Mouse (Mus musculus): ENCODE measurements at regions not wholly inside any gene's neighbourhood (a gene's known extent, or its start where the extent isn't known, plus 50 kb on each side); places are given as distances from the start of the nearest gene placed in this dataset.

DNA sequence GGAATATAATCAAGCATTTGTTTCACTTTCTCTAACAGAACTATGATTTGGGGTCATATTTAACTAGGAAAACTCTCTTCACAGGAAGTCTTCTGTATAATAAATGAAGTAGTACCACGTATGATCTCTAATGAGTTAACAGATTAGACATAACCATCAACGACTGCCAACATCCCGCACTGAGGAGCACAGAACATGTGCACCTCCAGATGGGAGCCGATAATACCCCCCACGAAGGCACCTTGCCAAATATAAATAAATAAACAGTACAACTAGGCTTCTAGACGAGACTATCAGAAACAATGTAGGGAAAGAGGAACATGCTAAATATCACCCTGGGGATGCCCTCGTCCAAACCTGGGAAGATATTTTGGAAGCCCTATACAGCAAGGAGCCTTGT, 114.8 kb upstream of the Cited2 start:
- Histone ChIP-seq H3K27me3 (ENCODE audit: control insufficient read depth, insufficient read depth, low read length) (no peaks in the 10 kb centered on the region), H3K4me2 (ENCODE audit: low read length) (no peak overlapping the region), H3K9me3 (ENCODE audit: control insufficient read depth, low read length) (no peaks in the 10 kb centered on the region), H3K36me3 (ENCODE audit: control insufficient read depth, insufficient read depth, low read length) (no peaks in the 10 kb centered on the region), H3K4me3 (ENCODE audit: control insufficient read depth in 1 of 2, insufficient read depth in 1 of 2, low read depth in 1 of 2, low read length in 2 of 2) (no peak overlapping the region), H3K4me1 (ENCODE audit: control insufficient read depth in 2 of 2, insufficient read depth in 2 of 2, low read length in 2 of 2) (peaks cover 4% of the 10 kb centered on the region in 2 experiments; a peak in 2 of 4 replicates), H3K27ac (replicated peaks in 1 of 2; ENCODE audit: control insufficient read depth in 1 of 2, insufficient read depth in 1 of 2, low read depth in 2 of 2, low read length in 2 of 2) (no peak overlapping the region), H3K9ac (ENCODE audit: low read length) (no peak overlapping the region)
- ATAC-seq (ENCODE audit: insufficient number of reproducible peaks, insufficient read depth, low FRiP score, low read depth), result no peak
- 76% methylated on average over 7 of the region's 7 CpGs for WGBS

DNA sequence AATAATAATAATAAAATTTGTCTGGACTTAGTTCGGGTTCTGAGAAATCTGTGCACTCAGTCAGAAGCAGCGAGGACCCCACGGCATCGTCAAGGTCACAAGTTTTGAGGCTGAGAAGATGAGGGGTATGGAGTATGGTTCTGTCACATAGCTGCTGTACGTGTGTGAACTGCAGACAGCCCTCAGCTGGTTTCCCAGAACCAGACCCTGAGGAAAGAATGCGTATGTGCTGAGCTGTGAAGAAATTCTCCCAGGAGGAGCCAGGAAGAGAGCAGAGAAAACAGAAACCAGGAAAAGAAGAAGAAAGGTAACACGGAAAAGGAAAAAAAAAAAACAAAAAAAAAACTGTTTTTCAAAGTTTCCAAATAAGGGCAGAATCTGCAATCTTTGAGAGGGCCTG, 112.4 kb upstream of the Cited2 start:
- no peaks in the 10 kb centered on the region for H3K36me3 ChIP-seq (ENCODE audit: control insufficient read depth, insufficient read depth, low read length)
- H3K9ac ChIP-seq (ENCODE audit: low read length), result no peak overlapping the region
- ATAC-seq (ENCODE audit: insufficient number of reproducible peaks, insufficient read depth, low FRiP score, low read depth), result no peak
- H3K4me2 ChIP-seq (ENCODE audit: low read length), result no peak overlapping the region
- H3K27ac ChIP-seq (replicated peaks in 1 of 2; ENCODE audit: control insufficient read depth in 1 of 2, insufficient read depth in 1 of 2, low read depth in 2 of 2, low read length in 2 of 2), result no peak overlapping the region
- H3K4me3 ChIP-seq (ENCODE audit: control insufficient read depth in 1 of 2, insufficient read depth in 1 of 2, low read depth in 1 of 2, low read length in 2 of 2), result no peak overlapping the region
- no peaks in the 10 kb centered on the region for H3K27me3 ChIP-seq (ENCODE audit: control insufficient read depth, insufficient read depth, low read length)
- 50% methylated on average over 7 of the region's 7 CpGs for WGBS
- peaks cover 4% of the 10 kb centered on the region in 2 experiments; a peak in 2 of 4 replicates for H3K4me1 ChIP-seq (ENCODE audit: control insufficient read depth in 2 of 2, insufficient read depth in 2 of 2, low read length in 2 of 2)
- no peaks in the 10 kb centered on the region for H3K9me3 ChIP-seq (ENCODE audit: control insufficient read depth, low read length)

DNA sequence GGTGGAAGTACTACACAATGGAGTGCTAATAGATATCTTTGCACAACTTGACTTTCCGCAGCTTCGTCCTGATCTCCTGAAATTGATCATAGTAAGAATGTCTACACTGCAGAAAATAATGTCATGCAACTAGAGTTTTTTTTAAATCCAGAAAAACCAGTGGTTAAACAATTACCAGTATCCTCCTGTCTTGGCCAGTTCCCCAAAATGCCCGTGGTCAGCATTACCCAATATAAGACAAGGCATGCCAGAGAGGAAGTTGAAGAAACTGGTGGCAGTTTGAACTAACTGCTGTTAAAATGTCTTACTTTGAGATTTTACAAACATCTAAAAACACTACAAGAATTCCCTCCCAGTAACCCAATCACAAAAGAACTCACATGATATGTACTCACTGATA, 109.7 kb upstream of the Cited2 start:
- ATAC-seq (ENCODE audit: insufficient number of reproducible peaks, insufficient read depth, low FRiP score, low read depth), result no peak
- 88% methylated on average over 3 of the region's 3 CpGs for WGBS
- Histone ChIP-seq H3K27ac (replicated peaks in 1 of 2; ENCODE audit: control insufficient read depth in 1 of 2, insufficient read depth in 1 of 2, low read depth in 2 of 2, low read length in 2 of 2) (no peak overlapping the region), H3K27me3 (ENCODE audit: control insufficient read depth, insufficient read depth, low read length) (no peaks in the 10 kb centered on the region), H3K9me3 (ENCODE audit: control insufficient read depth, low read length) (no peaks in the 10 kb centered on the region), H3K4me1 (ENCODE audit: control insufficient read depth in 2 of 2, insufficient read depth in 2 of 2, low read length in 2 of 2) (peaks cover 4% of the 10 kb centered on the region in 2 experiments; a peak in 2 of 4 replicates), H3K36me3 (ENCODE audit: control insufficient read depth, insufficient read depth, low read length) (no peaks in the 10 kb centered on the region), H3K9ac (ENCODE audit: low read length) (no peak overlapping the region), H3K4me2 (ENCODE audit: low read length) (no peak overlapping the region), H3K4me3 (ENCODE audit: control insufficient read depth in 1 of 2, insufficient read depth in 1 of 2, low read depth in 1 of 2, low read length in 2 of 2) (no peak overlapping the region)

DNA sequence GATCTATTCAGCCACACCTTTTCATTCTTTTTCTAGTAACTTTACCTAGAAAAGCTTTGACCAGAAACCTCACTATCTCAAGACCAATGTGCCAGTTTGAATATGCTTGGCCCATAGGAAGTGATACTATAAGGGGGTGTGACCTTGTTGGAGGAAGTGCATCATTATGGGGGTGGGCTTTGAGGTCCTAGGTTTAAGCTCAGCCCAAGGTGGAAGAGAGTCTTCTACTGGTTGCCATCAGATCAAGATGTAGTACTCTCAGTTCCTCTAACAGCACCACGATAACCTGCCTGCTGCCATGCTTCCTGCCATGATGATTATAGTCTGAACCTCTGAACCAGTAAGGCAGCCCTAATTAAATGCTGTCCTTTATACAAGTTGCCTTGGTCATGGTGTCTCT, 105.0 kb upstream of the Cited2 start:
- Histone ChIP-seq H3K9ac (ENCODE audit: low read length) (no peak overlapping the region), H3K36me3 (ENCODE audit: control insufficient read depth, insufficient read depth, low read length) (no peaks in the 10 kb centered on the region), H3K9me3 (ENCODE audit: control insufficient read depth, low read length) (no peaks in the 10 kb centered on the region), H3K4me3 (ENCODE audit: control insufficient read depth in 1 of 2, insufficient read depth in 1 of 2, low read depth in 1 of 2, low read length in 2 of 2) (no peak overlapping the region), H3K4me1 (ENCODE audit: control insufficient read depth in 2 of 2, insufficient read depth in 2 of 2, low read length in 2 of 2) (no peaks in the 10 kb centered on the region), H3K4me2 (ENCODE audit: low read length) (no peak overlapping the region), H3K27me3 (ENCODE audit: control insufficient read depth, insufficient read depth, low read length) (no peaks in the 10 kb centered on the region), H3K27ac (replicated peaks in 1 of 2; ENCODE audit: control insufficient read depth in 1 of 2, insufficient read depth in 1 of 2, low read depth in 2 of 2, low read length in 2 of 2) (no peak overlapping the region)
- 79% methylated on average over 1 of the region's 1 CpGs for WGBS
- ATAC-seq (ENCODE audit: insufficient number of reproducible peaks, insufficient read depth, low FRiP score, low read depth), result no peak

DNA sequence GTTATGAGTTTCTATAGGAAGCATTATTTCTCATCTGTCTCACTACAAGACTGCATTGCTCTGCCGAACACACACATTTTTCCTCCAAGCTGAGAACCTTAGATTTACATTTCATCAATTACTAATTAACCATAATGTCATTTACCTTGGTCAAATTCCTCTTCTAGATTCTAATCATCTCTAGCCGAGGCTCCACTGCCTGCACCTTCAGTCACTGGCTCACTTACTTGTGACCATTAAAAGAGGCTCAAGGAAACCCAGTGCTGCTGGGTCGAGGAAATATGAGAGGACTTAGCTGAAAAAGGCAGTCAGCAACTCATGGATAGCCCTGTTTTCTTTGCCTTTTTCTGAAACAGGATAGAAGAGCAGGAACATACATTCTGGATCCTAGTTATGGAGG, 103.4 kb upstream of the Cited2 start:
- Histone ChIP-seq H3K27ac (replicated peaks in 1 of 2; ENCODE audit: control insufficient read depth in 1 of 2, insufficient read depth in 1 of 2, low read depth in 2 of 2, low read length in 2 of 2) (no peak overlapping the region), H3K4me1 (ENCODE audit: control insufficient read depth in 2 of 2, insufficient read depth in 2 of 2, low read length in 2 of 2) (no peaks in the 10 kb centered on the region), H3K9ac (ENCODE audit: low read length) (no peak overlapping the region), H3K4me2 (ENCODE audit: low read length) (no peak overlapping the region), H3K36me3 (ENCODE audit: control insufficient read depth, insufficient read depth, low read length) (no peaks in the 10 kb centered on the region), H3K9me3 (ENCODE audit: control insufficient read depth, low read length) (no peaks in the 10 kb centered on the region), H3K27me3 (ENCODE audit: control insufficient read depth, insufficient read depth, low read length) (no peaks in the 10 kb centered on the region), H3K4me3 (ENCODE audit: control insufficient read depth in 1 of 2, insufficient read depth in 1 of 2, low read depth in 1 of 2, low read length in 2 of 2) (no peak overlapping the region)
- no peak for ATAC-seq (ENCODE audit: insufficient number of reproducible peaks, insufficient read depth, low FRiP score, low read depth)
- 68% methylated on average over 3 of the region's 3 CpGs for WGBS

GRCm38 (mm10) chr10:17621703-17622385, 101.2 kb upstream of the Cited2 start:
- Histone ChIP-seq H3K9ac (ENCODE audit: low read length) (no peak overlapping the region), H3K36me3 (ENCODE audit: control insufficient read depth, insufficient read depth, low read length) (no peaks in the 10 kb centered on the region), H3K4me1 (ENCODE audit: control insufficient read depth in 2 of 2, insufficient read depth in 2 of 2, low read length in 2 of 2) (no peaks in the 10 kb centered on the region), H3K27ac (replicated peaks in 1 of 2; ENCODE audit: control insufficient read depth in 1 of 2, insufficient read depth in 1 of 2, low read depth in 2 of 2, low read length in 2 of 2) (no peak overlapping the region), H3K27me3 (ENCODE audit: control insufficient read depth, insufficient read depth, low read length) (no peaks in the 10 kb centered on the region), H3K9me3 (ENCODE audit: control insufficient read depth, low read length) (no peaks in the 10 kb centered on the region), H3K4me2 (ENCODE audit: low read length) (no peak overlapping the region), H3K4me3 (ENCODE audit: control insufficient read depth in 1 of 2, insufficient read depth in 1 of 2, low read depth in 1 of 2, low read length in 2 of 2) (no peak overlapping the region)
- ATAC-seq (ENCODE audit: insufficient number of reproducible peaks, insufficient read depth, low FRiP score, low read depth), result no peak
- 48% methylated on average over 5 of the region's 5 CpGs for WGBS

DNA sequence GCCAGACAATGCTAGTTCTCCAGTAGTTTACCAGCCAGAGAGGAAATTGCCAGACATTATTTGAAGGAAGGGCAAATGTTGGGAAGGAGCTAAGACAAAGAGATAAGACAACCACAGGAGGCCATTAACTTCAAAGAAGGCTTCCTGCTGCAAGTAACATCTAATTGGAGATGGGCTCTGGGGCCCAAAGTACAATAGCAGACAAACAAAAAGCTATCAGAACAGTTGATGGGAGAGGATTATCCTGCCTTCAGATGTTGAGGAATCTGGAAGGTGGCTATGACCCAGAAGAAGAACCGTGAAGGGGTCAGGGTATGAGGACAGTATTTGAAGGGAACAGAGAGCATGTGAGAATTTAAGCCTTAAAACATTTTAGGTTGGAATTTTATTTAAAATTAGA, 100.2 kb upstream of the Cited2 start:
- Histone ChIP-seq H3K36me3 (ENCODE audit: control insufficient read depth, insufficient read depth, low read length) (no peaks in the 10 kb centered on the region), H3K4me3 (ENCODE audit: control insufficient read depth in 1 of 2, insufficient read depth in 1 of 2, low read depth in 1 of 2, low read length in 2 of 2) (no peak overlapping the region), H3K27me3 (ENCODE audit: control insufficient read depth, insufficient read depth, low read length) (no peaks in the 10 kb centered on the region), H3K27ac (replicated peaks in 1 of 2; ENCODE audit: control insufficient read depth in 1 of 2, insufficient read depth in 1 of 2, low read depth in 2 of 2, low read length in 2 of 2) (no peak overlapping the region), H3K4me1 (ENCODE audit: control insufficient read depth in 2 of 2, insufficient read depth in 2 of 2, low read length in 2 of 2) (no peaks in the 10 kb centered on the region), H3K9me3 (ENCODE audit: control insufficient read depth, low read length) (no peaks in the 10 kb centered on the region), H3K9ac (ENCODE audit: low read length) (no peak overlapping the region), H3K4me2 (ENCODE audit: low read length) (no peak overlapping the region)
- ATAC-seq (ENCODE audit: insufficient number of reproducible peaks, insufficient read depth, low FRiP score, low read depth), result no peak
- WGBS, result 64% methylated on average over 1 of the region's 1 CpGs

- no peaks in the 10 kb centered on the region for H3K36me3 ChIP-seq (ENCODE audit: control insufficient read depth, insufficient read depth, low read length)
- no peaks in the 10 kb centered on the region for H3K4me1 ChIP-seq (ENCODE audit: control insufficient read depth in 2 of 2, insufficient read depth in 2 of 2, low read length in 2 of 2)
- no peak overlapping the region for H3K27ac ChIP-seq (replicated peaks in 1 of 2; ENCODE audit: control insufficient read depth in 1 of 2, insufficient read depth in 1 of 2, low read depth in 2 of 2, low read length in 2 of 2)
- no peak overlapping the region for H3K4me2 ChIP-seq (ENCODE audit: low read length)
- H3K9ac ChIP-seq (ENCODE audit: low read length), result no peak overlapping the region
- no peak overlapping the region for H3K4me3 ChIP-seq (ENCODE audit: control insufficient read depth in 1 of 2, insufficient read depth in 1 of 2, low read depth in 1 of 2, low read length in 2 of 2)
- 72% methylated on average over 3 of the region's 3 CpGs for WGBS
- ATAC-seq (ENCODE audit: insufficient number of reproducible peaks, insufficient read depth, low FRiP score, low read depth), result no peak
- no peaks in the 10 kb centered on the region for H3K9me3 ChIP-seq (ENCODE audit: control insufficient read depth, low read length)
- H3K27me3 ChIP-seq (ENCODE audit: control insufficient read depth, insufficient read depth, low read length), result no peaks in the 10 kb centered on the region
Measured at GRCm38 (mm10) chr10:17629709-17630108, 93.3 kb upstream of the Cited2 start.

All from heart, embryonic 14.5 days (tissue).